Mouse (Mus musculus) brain, embryonic 18.5 days (tissue): ENCODE measurements at regions not wholly inside any gene's neighbourhood (a gene's known extent, or its start where the extent isn't known, plus 50 kb on each side); places are given as distances from the start of the nearest gene placed in this dataset.

ENCODE experiments used
- DNase-seq: peaks from one replicate; pipeline ENCODE4 v3.0.0-alpha.2; 2012; ENCODE audit warnings: low read depth, low spot score

GRCm38 (mm10) chr14:76613604-76614003 lies 56.9 kb upstream of the Serp2 start:
- no peak for DNase-seq

- no peak for DNase-seq
Observed at GRCm38 (mm10) chr14:76610429-76611378, 54.0 kb upstream of the Serp2 start.
